Mouse (Mus musculus) heart, embryonic 10.5 days (tissue): Measurements from ENCODE around the gene Mad1l1. TPM values are rescaled to one million over a fixed set of nuclear protein-coding genes. Genes with fewer than 3 reads are reported as not detected.

Experiments used
- DNase-seq: peaks from one replicate; pipeline ENCODE4 v3.0.0-alpha.2; 2017; ENCODE audit warnings: low spot score
- H3K27ac ChIP-seq: fragments of 300-500 bp; sonication (generic); 2 replicates; pipeline ENCODE4 v1.5.1; 2016; ENCODE audit warnings: mild to moderate bottlenecking
- H3K27me3 ChIP-seq: fragments of 300-500 bp; sonication (generic); 2 replicates; pipeline ENCODE4 v1.6.1; 2016; ENCODE audit warnings: mild to moderate bottlenecking; ENCODE audit not compliant: poor library complexity, insufficient read depth, severe bottlenecking
- H3K36me3 ChIP-seq: fragments of 300-500 bp; sonication (generic); 2 replicates; pipeline ENCODE4 v1.6.1; 2016; ENCODE audit warnings: mild to moderate bottlenecking, moderate library complexity
- H3K4me1 ChIP-seq: fragments of 300-500 bp; sonication (generic); 2 replicates; pipeline ENCODE4 v1.6.1; 2016; ENCODE audit warnings: mild to moderate bottlenecking
- H3K4me3 ChIP-seq: fragments of 300-500 bp; sonication (generic); 2 replicates; pipeline ENCODE4 v1.5.1; 2016; ENCODE audit warnings: mild to moderate bottlenecking, moderate library complexity
- H3K9me3 ChIP-seq: fragments of 300-500 bp; sonication (generic); 2 replicates; pipeline ENCODE4 v1.6.1; 2016; ENCODE audit warnings: mild to moderate bottlenecking, moderate library complexity
- WGBS: fragments of 180-500 bp; shearing (Covaris S2); methylation state at CpG from one replicate; pipeline ENCODE4 v1.1.7; 2016; 5-methylcytosine and 5-hydroxymethylcytosine counted together
- polyA plus RNA-seq: library from polyadenylated mRNA; unstranded; fragments of >200 nt; fragmentation: Nextera tagmentation; extraction: Ambion mirVana; gene quantifications from 2 replicates; pipeline ENCODE4 v1.2.1, GENCODE M21; 2016

Gene Mad1l1
- polyA plus RNA-seq, 1 experiment from 2014 or later, result 43.5 TPM

DNA sequence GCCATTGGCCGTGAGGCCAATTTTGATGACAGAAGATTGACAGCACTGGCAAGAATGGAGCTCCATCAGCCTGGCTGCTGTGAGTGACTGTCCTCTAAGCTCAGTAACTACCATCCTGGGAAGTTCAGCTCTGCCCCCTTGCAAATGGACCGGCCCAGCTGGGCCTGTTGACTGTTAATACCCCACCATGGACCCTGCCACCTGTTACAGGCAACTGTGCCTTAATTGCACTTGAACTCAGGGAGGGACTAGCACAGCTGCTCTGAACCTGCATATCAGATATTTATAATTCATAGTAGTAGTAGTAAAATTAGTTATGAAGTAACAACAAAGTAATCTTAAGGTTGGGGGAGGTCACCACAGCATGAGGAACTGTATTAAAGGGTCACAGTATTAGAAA, 244.9 kb downstream of the Mad1l1 start:
- Histone ChIP-seq H3K4me3 (no peak overlapping the region), H3K4me1 (peaks cover 11% of the 10 kb centered on the region), H3K9me3 (no peaks in the 10 kb centered on the region), H3K36me3 (peaks cover under 1% of the 10 kb centered on the region; the same call in 1 of the 2 replicates), H3K27me3 (no peaks in the 10 kb centered on the region), H3K27ac (no peak overlapping the region)
- DNase-seq, result no peak
- WGBS, result 92% methylated on average over 2 of the region's 2 CpGs

DNA sequence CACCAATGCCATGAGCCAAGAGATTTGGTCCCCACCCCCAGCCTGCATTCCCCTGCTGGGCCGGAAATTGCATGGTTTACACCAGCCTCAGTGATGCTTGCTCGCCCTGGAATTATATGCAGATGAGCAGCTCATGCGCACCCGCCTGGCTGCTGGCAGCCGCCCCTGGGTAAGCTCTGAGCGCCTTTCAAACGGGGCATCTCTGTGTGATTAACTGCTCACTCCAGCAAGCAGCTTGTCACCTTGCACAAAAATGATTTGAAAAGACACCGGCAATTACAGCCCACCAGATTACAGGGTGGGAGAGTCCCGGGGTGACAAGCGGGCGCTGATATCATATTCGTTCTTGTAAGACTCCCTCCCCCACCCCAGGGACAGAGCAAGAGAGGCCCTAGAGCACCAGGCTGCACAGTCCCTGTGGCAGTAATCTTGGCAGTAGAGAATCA, 247.7 kb downstream of the Mad1l1 start:
- no peak overlapping the region for H3K27ac ChIP-seq
- H3K9me3 ChIP-seq, result no peaks in the 10 kb centered on the region
- H3K27me3 ChIP-seq, result no peaks in the 10 kb centered on the region
- no peak overlapping the region for H3K4me3 ChIP-seq
- 51% methylated on average over 12 of the region's 12 CpGs for WGBS
- H3K36me3 ChIP-seq, result 0 out of 2 replicates have a peak, but pooled peaks cover 2% of the 10 kb centered on the region
- peaks cover 11% of the 10 kb centered on the region for H3K4me1 ChIP-seq
- DNase-seq, result no peak

DNA sequence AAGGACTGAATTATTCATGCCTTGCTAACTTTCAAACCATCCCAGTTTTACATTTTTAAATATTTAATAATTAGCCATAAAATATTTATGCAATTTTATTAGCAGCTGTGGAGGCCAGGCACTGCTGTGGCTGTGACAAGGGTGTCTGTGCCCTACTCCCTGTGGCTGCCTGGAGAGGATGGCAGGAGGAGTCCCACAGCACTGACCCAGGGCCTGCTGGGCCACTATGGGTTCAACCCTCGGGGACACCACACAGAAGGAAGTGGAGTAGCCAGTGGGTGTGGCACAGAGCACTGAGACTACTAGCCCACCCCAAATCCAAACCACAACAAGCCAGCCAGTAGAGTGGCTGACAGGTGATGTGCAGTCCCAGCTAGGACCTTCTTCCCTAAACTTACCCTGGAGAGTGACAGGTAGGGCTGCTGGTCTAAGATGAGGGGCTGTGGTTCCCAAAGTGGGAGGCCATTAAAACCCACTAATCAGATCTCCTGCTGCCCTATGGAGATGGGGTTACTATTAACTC, 248.1 kb downstream of the Mad1l1 start:
- Histone ChIP-seq H3K9me3 (no peaks in the 10 kb centered on the region), H3K4me1 (peaks cover 11% of the 10 kb centered on the region), H3K36me3 (0 out of 2 replicates have a peak, but pooled peaks cover 2% of the 10 kb centered on the region), H3K27me3 (no peaks in the 10 kb centered on the region), H3K27ac (no peak overlapping the region), H3K4me3 (no peak overlapping the region)
- no peak for DNase-seq
- WGBS, result 42% methylated on average over 1 of the region's 1 CpGs

DNA sequence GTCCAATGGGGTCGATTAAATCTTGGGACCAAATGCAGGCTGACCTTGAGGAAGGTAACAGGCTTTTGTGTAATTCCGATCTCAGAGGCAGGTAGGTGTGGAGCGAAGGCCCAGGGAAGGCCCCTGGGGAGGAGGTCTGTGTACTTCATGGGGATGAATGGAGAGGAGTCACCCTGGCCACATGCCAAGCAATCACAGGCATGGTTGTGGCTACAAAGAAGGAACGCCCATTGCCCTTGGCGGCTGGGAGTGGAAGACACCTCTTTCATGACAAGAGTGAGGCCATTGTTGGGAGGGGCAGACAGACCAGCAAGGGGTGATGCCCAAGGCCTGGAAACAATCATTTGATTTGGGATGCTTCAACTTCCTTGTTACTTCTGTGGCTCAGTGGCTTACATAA, 252.8 kb downstream of the Mad1l1 start:
- Histone ChIP-seq H3K4me3 (no peak overlapping the region), H3K27ac (no peak overlapping the region; the same call in 1 of the 2 replicates), H3K9me3 (no peaks in the 10 kb centered on the region), H3K4me1 (peaks cover 1% of the 10 kb centered on the region), H3K27me3 (peaks cover 4% of the 10 kb centered on the region; the same call in 1 of the 2 replicates), H3K36me3 (peaks cover 11% of the 10 kb centered on the region; the same call in 1 of the 2 replicates)
- no peak for DNase-seq
- 86% methylated on average over 5 of the region's 5 CpGs for WGBS

DNA sequence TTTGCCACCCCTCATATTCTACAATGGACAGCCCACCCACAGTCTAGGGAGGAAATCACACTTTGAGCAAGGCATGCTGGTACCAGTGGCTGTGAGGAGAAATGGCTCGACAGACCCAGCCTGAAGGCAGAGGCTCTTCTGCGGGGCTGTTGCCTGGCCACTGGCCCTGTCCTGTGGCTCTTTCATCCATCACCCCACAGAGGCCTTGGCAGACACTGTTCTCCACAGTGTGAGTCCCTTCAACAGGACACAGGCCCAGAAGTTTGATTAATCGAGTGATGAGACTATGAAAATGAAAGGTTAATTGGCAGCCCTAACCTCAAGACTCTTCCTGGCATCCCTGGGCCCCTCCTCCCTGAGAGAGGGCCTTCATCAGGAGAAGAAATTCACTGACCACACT, 253.3 kb downstream of the Mad1l1 start:
- H3K9me3 ChIP-seq, result no peaks in the 10 kb centered on the region
- no peaks in the 10 kb centered on the region for H3K4me1 ChIP-seq
- no peak for DNase-seq
- H3K27ac ChIP-seq, result no peak overlapping the region; the same call in 1 of the 2 replicates
- WGBS, result 80% methylated on average over 3 of the region's 3 CpGs
- H3K27me3 ChIP-seq, result peaks cover 4% of the 10 kb centered on the region; the same call in 1 of the 2 replicates
- H3K4me3 ChIP-seq, result no peak overlapping the region
- peaks cover 11% of the 10 kb centered on the region; the same call in 1 of the 2 replicates for H3K36me3 ChIP-seq

DNA sequence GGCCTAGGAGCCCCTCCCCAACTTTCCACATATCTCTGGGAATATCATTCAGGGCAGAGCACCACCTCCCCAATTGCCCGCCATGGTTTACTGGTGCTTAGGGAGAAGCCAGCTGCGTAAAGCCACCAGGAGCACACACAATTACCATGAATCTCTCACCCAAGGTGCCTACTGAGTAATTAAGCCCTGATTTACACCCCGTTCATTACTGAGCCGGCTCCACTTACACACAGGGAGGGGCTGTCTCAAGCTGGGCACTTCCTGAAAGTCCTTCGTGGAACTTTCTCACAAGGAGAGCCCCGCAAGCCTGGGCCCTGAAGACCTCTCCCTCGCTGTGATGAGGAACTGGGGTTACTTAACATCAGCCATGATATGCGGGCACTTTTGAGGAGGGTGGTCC, 254.6 kb downstream of the Mad1l1 start:
- no peak overlapping the region for H3K27ac ChIP-seq
- H3K4me3 ChIP-seq, result no peak overlapping the region
- H3K27me3 ChIP-seq, result peaks cover 4% of the 10 kb centered on the region; the same call in 1 of the 2 replicates
- no peak for DNase-seq
- WGBS, result 78% methylated on average over 8 of the region's 8 CpGs
- no peaks in the 10 kb centered on the region for H3K9me3 ChIP-seq
- H3K4me1 ChIP-seq, result no peaks in the 10 kb centered on the region
- H3K36me3 ChIP-seq, result peaks cover 11% of the 10 kb centered on the region; the same call in 1 of the 2 replicates

DNA sequence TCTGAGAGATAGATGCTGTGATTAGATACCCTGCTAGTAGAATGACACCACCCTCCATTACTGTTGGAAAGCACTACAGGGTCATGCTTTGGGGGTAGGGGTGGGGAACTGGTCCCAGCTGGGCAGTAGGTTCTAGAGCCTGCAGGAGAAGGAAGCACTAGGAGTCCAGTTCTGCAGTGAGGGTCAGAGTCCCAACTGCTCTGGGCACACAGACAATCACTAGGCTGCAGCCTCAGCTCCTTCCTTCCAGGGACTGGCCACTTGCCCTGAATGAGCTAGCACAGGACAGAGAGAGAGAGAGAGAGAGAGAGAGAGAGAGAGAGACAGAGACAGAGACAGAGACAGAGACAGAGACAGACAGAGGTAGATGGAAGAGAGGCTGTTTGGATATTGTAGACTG, 255.1 kb downstream of the Mad1l1 start:
- Histone ChIP-seq H3K27ac (no peak overlapping the region), H3K4me1 (no peaks in the 10 kb centered on the region), H3K27me3 (peaks cover 4% of the 10 kb centered on the region; the same call in 1 of the 2 replicates), H3K4me3 (no peak overlapping the region), H3K36me3 (peaks cover 11% of the 10 kb centered on the region; the same call in 1 of the 2 replicates), H3K9me3 (no peaks in the 10 kb centered on the region)
- DNase-seq, result no peak

DNA sequence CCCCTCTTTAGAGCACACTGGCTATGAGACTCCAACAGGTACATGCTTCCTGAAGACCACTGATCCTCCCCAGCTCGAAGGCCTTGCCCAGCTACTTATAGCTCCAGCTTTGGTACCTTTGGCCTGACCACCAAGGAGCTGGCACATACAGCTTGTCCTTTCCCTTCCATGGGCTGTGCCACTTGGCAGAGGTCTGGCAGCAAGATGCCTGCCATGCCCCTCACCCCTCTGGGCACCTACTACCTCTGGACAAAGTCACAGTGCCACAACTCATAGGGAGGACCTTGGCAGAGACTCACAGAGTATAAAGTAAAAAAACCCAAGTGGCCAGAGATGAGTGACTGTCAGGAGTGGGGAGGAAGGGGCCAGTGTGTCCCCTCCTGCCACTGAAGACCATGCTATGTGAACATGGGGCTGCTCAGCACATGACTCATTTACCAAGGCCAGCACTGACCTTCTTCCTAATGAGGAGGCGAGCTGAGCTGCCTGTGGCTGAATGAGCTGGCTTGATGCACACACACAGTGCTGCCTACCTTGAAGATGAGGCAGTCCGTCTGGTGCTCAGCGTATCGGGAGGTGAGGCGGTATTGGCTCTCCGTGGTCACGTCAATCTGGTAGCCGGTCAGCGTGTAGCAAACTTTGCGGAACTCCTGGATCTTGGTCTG, 255.9 kb downstream of the Mad1l1 start:
- no peak overlapping the region for H3K27ac ChIP-seq

DNA sequence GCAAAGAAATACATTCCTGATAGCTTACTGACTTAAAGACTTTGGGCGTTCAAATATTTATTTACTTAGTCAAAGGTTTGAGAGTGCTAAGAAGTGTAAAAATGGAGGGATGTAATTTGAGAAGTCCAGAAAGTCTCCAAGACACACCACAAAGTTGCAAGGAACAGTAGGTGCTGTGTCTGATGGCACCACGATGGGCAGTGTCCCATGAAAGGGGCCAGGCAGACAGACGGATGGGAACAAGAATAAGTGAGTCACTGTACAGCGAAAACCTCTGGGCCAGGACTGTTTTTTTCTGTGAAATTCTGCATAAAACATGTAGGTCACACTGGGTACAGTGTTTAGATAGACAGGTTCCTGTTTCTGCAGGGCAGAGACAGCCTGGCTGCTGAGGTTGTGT, 256.8 kb downstream of the Mad1l1 start:
- no peaks in the 10 kb centered on the region for H3K4me1 ChIP-seq
- no peak overlapping the region for H3K4me3 ChIP-seq
- 86% methylated on average over 4 of the region's 4 CpGs for WGBS
- H3K27me3 ChIP-seq, result peaks cover 9% of the 10 kb centered on the region; the same call in 1 of the 2 replicates
- H3K9me3 ChIP-seq, result no peaks in the 10 kb centered on the region
- no peak overlapping the region for H3K27ac ChIP-seq
- no peak for DNase-seq
- peaks cover 10% of the 10 kb centered on the region; the same call in 1 of the 2 replicates for H3K36me3 ChIP-seq

More for the DNA sequence above, 255.9 kb downstream of the Mad1l1 start:
- 92% methylated on average over 11 of the region's 11 CpGs for WGBS
- DNase-seq, result no peak
- peaks cover 11% of the 10 kb centered on the region; the same call in 1 of the 2 replicates for H3K36me3 ChIP-seq
- H3K9me3 ChIP-seq, result no peaks in the 10 kb centered on the region
- H3K27me3 ChIP-seq, result peaks cover 5% of the 10 kb centered on the region; the same call in 1 of the 2 replicates
- H3K4me3 ChIP-seq, result no peak overlapping the region
- H3K4me1 ChIP-seq, result no peaks in the 10 kb centered on the region

DNA sequence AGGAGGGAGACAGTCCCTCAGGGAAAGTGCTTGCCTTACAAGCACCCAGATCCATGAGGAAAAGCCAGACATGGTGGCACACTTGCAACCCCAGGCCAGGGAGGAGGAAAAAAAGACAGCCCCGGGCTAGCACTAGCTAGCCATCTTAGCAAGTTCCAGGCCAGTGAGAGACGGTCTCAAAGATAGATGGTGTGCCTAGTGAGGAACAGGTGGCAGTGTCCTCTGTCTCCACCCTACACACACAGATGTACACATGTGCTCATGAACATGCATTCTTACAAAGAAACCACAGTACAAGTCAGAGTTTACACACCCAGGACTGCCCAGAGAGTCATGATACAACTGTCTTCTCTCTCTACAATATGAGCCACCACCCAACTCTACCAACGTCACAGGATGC, 258.5 kb downstream of the Mad1l1 start:
- Histone ChIP-seq H3K4me1 (no peaks in the 10 kb centered on the region), H3K27me3 (peaks cover 9% of the 10 kb centered on the region; the same call in 1 of the 2 replicates), H3K9me3 (no peaks in the 10 kb centered on the region), H3K27ac (no peak overlapping the region), H3K4me3 (no peak overlapping the region), H3K36me3 (peaks cover 9% of the 10 kb centered on the region; the same call in 1 of the 2 replicates)
- 80% methylated on average over 3 of the region's 3 CpGs for WGBS
- no peak for DNase-seq

DNA sequence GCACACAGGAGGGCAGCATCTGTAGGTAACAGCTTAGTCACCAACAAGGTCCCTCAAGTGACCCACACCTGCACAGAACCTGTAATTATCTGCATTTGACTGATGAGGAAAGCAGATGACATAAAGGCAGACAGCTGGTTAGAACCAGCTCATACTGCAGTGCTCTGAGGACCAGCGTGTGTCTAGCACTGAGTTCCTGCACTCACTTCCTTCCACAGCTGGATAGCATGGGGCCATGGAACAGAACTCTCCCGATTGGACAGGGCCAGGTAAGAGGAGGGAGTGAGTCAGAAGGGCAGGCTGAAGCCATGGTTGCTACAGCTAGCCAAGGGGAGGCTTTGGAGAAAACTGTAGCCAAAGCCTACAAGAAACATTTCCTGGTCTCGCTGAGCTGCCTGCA, 259.0 kb downstream of the Mad1l1 start:
- H3K27me3 ChIP-seq, result peaks cover 13% of the 10 kb centered on the region; the same call in 1 of the 2 replicates
- no peak for DNase-seq
- H3K27ac ChIP-seq, result no peak overlapping the region
- no peak overlapping the region for H3K4me3 ChIP-seq
- no peaks in the 10 kb centered on the region for H3K4me1 ChIP-seq
- H3K36me3 ChIP-seq, result peaks cover 9% of the 10 kb centered on the region; the same call in 1 of the 2 replicates
- WGBS, result 67% methylated on average over 3 of the region's 3 CpGs
- H3K9me3 ChIP-seq, result no peaks in the 10 kb centered on the region

DNA sequence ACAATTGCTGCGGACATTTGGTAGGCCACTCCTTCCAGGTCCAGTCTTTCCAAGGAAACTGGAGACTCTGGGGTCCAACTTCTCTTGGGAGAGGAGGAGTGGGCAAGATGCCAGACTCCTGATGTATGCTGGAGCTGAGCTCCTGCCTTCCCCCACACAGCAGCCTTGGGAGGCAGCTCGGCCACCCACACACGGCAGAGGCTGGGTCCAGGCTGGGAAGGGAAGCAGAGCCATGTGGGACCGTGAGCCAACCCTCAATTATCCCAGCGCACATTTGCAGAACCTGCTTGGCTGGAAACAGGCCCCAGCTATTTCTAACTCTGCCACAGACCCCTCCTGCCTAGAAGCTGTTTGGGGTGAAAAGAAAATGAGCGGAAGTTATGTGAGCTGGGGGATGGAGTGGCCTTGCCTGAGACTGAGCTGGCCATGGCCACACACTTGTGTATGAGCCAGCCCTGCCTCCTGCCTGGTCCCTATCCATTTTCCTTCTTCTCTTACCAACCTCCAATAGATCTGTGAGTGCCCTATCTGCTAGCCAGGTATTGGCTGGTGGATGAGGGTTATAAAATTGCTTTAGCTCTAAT, 260.0 kb downstream of the Mad1l1 start:
- H3K27ac ChIP-seq, result no peak overlapping the region
- no peak overlapping the region for H3K4me3 ChIP-seq
- peaks cover 9% of the 10 kb centered on the region; the same call in 1 of the 2 replicates for H3K36me3 ChIP-seq
- 0 out of 2 replicates have a peak, but pooled peaks cover under 1% of the 10 kb centered on the region for H3K4me1 ChIP-seq
- no peak for DNase-seq
- peaks cover 22% of the 10 kb centered on the region; the same call in 1 of the 2 replicates for H3K27me3 ChIP-seq
- H3K9me3 ChIP-seq, result no peaks in the 10 kb centered on the region
- 81% methylated on average over 6 of the region's 6 CpGs for WGBS

DNA sequence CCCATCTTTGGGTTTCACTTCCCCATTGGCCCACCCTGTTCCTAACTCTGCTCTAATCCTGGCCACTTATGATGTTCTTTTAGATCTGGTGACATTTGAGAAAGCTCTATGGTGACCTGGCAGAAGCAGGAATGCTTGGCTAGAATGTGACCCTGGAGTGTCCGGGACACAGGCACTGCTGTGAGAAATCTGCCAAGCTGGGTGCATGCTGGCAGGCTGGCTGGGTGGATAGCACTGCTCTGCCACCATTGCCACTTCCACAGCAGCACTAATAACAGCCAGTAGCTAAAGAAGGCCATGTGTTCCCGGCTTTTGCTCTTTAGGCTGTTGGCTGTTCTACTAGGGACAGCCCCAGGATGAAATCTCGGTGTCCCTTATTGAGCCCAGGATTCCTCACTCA, 265.1 kb downstream of the Mad1l1 start:
- Histone ChIP-seq H3K9me3 (no peaks in the 10 kb centered on the region), H3K4me3 (no peak overlapping the region), H3K36me3 (no peaks in the 10 kb centered on the region), H3K27me3 (peaks cover 45% of the 10 kb centered on the region), H3K27ac (no peak overlapping the region), H3K4me1 (peaks cover 9% of the 10 kb centered on the region; the same call in 1 of the 2 replicates)
- DNase-seq, result no peak
- WGBS, result 83% methylated on average over 3 of the region's 3 CpGs
